Mouse (Mus musculus): ENCODE measurements around the gene Snx15.
"Not testable (repeated sequence)": the region's sequence is repeated elsewhere in the genome, so short reads cannot be mapped to it uniquely, and the experiment has no call there.

Gene Snx15

GRCm38 (mm10) chr19:6127760-6128341 lies at the start of gene Snx15:
Gene Snx15 (minus strand): TSS chr19:6128304.
- peak; percentile 91 for DNase-seq (ENCODE audit: extremely low spot score)

GRCm38 (mm10) chr19:6174771-6175170 lies 46.7 kb upstream of the Snx15 start:
- no peak for DNase-seq (ENCODE audit: extremely low spot score)

GRCm38 (mm10) chr19:6171215-6171614 lies 43.1 kb upstream of the Snx15 start:
- DNase-seq (ENCODE audit: extremely low spot score) = no peak

- DNase-seq (ENCODE audit: extremely low spot score) = no peak
These were observed 38.6 kb upstream of the Snx15 start for GRCm38 (mm10) chr19:6166750-6167149.

GRCm38 (mm10) chr19:6163872-6164547 lies 35.9 kb upstream of the Snx15 start:
- no peak for DNase-seq (ENCODE audit: extremely low spot score)

- DNase-seq (ENCODE audit: extremely low spot score) = no peak
These were observed 29.1 kb upstream of the Snx15 start for GRCm38 (mm10) chr19:6157220-6157619.

GRCm38 (mm10) chr19:6156372-6156771 lies 28.3 kb upstream of the Snx15 start:
- DNase-seq (ENCODE audit: extremely low spot score) = no peak

GRCm38 (mm10) chr19:6155174-6155573 lies 27.1 kb upstream of the Snx15 start:
- DNase-seq (ENCODE audit: extremely low spot score) = no peak

GRCm38 (mm10) chr19:6144842-6145241 lies 16.7 kb upstream of the Snx15 start:
- no peak for DNase-seq (ENCODE audit: extremely low spot score)

- peak; percentile 92 for DNase-seq (ENCODE audit: extremely low spot score)
These were observed 13.3 kb upstream of the Snx15 start, which contains the start of gene Arl2 for GRCm38 (mm10) chr19:6141394-6141749. Gene Arl2 (minus strand): TSS chr19:6141548.

GRCm38 (mm10) chr19:6140678-6141393 lies 12.7 kb upstream of the Snx15 start, which contains the start of gene Batf2:
Gene Batf2 (plus strand): TSS chr19:6140983.
- peak; percentile 95 for DNase-seq (ENCODE audit: extremely low spot score)

GRCm38 (mm10) chr19:6140374-6140677 lies 12.2 kb upstream of the Snx15 start:
- DNase-seq (ENCODE audit: extremely low spot score) = no peak

- DNase-seq (ENCODE audit: extremely low spot score) = no peak
These were observed 11.6 kb upstream of the Snx15 start for GRCm38 (mm10) chr19:6139701-6140100.

- DNase-seq (ENCODE audit: extremely low spot score) = no peak
These were observed 8.3 kb upstream of the Snx15 start for GRCm38 (mm10) chr19:6136397-6136796.

GRCm38 (mm10) chr19:6133197-6133596 lies 5.1 kb upstream of the Snx15 start:
- DNase-seq (ENCODE audit: extremely low spot score) = not testable (repeated sequence)

GRCm38 (mm10) chr19:6132171-6132827 lies 4.2 kb upstream of the Snx15 start:
- no peak for DNase-seq (ENCODE audit: extremely low spot score)

GRCm38 (mm10) chr19:6130414-6131128 lies 2.5 kb upstream of the Snx15 start:
- DNase-seq (ENCODE audit: extremely low spot score) = not testable (repeated sequence)

- DNase-seq (ENCODE audit: extremely low spot score) = no peak
These were observed 1.1 kb downstream of the Snx15 start for GRCm38 (mm10) chr19:6126789-6127580.

GRCm38 (mm10) chr19:6126289-6126688 lies 1.8 kb downstream of the Snx15 start:
- DNase-seq (ENCODE audit: extremely low spot score) = peak; percentile 53

GRCm38 (mm10) chr19:6124898-6125297 lies 3.2 kb downstream of the Snx15 start:
- DNase-seq (ENCODE audit: extremely low spot score) = no peak

- DNase-seq (ENCODE audit: extremely low spot score) = peak; percentile 28
These were observed 4.8 kb downstream of the Snx15 start for GRCm38 (mm10) chr19:6123330-6123729.
